Mouse (Mus musculus) bone marrow, adult 2 months (tissue): ENCODE measurements around the gene Clec4g.

ENCODE experiments used
- CTCF ChIP-seq: fragments of 200-500 bp; IDR thresholded peaks from 2 replicates; pipeline ENCODE4 v1.5.1; 2011; ENCODE audit warnings: low read length, control low read depth; ENCODE audit not compliant: control insufficient read depth, insufficient read depth
- POLR2A ChIP-seq: fragments of 200-500 bp; IDR thresholded peaks from 2 replicates; pipeline ENCODE4 v1.6.1; 2011; ENCODE audit warnings: low read depth, mild to moderate bottlenecking, control low read depth, low read length, borderline replicate concordance; ENCODE audit not compliant: control insufficient read depth

- TF ChIP-seq CTCF (peak; percentile 43), POLR2A (no peak)
Measured at GRCm38 (mm10) chr8:3687537-3687936, 32.9 kb downstream of the Clec4g start.
